Mouse (Mus musculus) testis, adult 2 months (tissue): Measurements from ENCODE around the gene Fam209. TPM values are rescaled to one million over a fixed set of nuclear protein-coding genes. Genes with fewer than 3 reads are reported as not detected.

ENCODE experiments used
- H3K27ac ChIP-seq: fragments of 200-500 bp; 2 replicates; pipeline ENCODE4 v1.5.1; 2012; ENCODE audit warnings: low read depth, low read length; ENCODE audit not compliant: control insufficient read depth, insufficient read depth
- H3K27me3 ChIP-seq: fragments of 200-500 bp; 2 replicates; pipeline ENCODE4 v1.6.1; 2012; ENCODE audit warnings: mild to moderate bottlenecking, low read length, moderate library complexity; ENCODE audit not compliant: control insufficient read depth, insufficient read depth
- H3K36me3 ChIP-seq: fragments of 200-500 bp; 2 replicates; pipeline ENCODE4 v1.6.1; 2012; ENCODE audit warnings: mild to moderate bottlenecking, low read length; ENCODE audit not compliant: control insufficient read depth, insufficient read depth
- H3K4me1 ChIP-seq: fragments of 200-500 bp; 2 replicates; pipeline ENCODE4 v1.6.1; 2012; ENCODE audit warnings: low read length; ENCODE audit not compliant: control insufficient read depth, insufficient read depth
- H3K4me3 ChIP-seq: fragments of 200-500 bp; 2 replicates; pipeline ENCODE4 v1.5.1; 2012; ENCODE audit warnings: low read depth, mild to moderate bottlenecking, low read length, moderate library complexity, mixed read lengths; ENCODE audit not compliant: control insufficient read depth
- CTCF ChIP-seq: fragments of 200-500 bp; IDR thresholded peaks from 2 replicates; pipeline ENCODE4 v1.5.1; 2012; ENCODE audit warnings: low read depth, mild to moderate bottlenecking, inconsistent platforms, low read length, moderate library complexity; ENCODE audit not compliant: control insufficient read depth, insufficient read depth, insufficient replicate concordance
- POLR2A ChIP-seq: fragments of 200-500 bp; IDR thresholded peaks from 2 replicates; pipeline ENCODE4 v1.6.1; 2012; ENCODE audit warnings: low read depth, mild to moderate bottlenecking, inconsistent platforms, low read length, moderate library complexity; ENCODE audit not compliant: control insufficient read depth
- polyA plus RNA-seq: library from polyadenylated mRNA; depleted of rRNA; stranded (reverse); fragments of >200 nt; gene quantifications from 2 replicates; pipeline ENCODE4 v1.2.3, GENCODE M21; 2012; rRNA removed

The Fam209 gene
- 376 and 416 TPM in 2 replicates for polyA plus RNA-seq

GRCm38 (mm10) chr2:172472318-172472717 is at the start of gene Fam209:
Gene Fam209 (plus strand): TSS chr2:172472520.
- peak within 1 kb of the TSS; percentile 65 for H3K27ac ChIP-seq

GRCm38 (mm10) chr2:172430609-172431008 is 41.7 kb upstream of the Fam209 start:
- Histone ChIP-seq H3K36me3 (no peaks in the 10 kb centered on the region), H3K27ac (no peak overlapping the region), H3K4me3 (no peak overlapping the region), H3K27me3 (no peaks in the 10 kb centered on the region), H3K4me1 (no peaks in the 10 kb centered on the region)
- no peak for TF ChIP-seq CTCF
- no peak for TF ChIP-seq POLR2A

More at GRCm38 (mm10) chr2:172472318-172472717, at the start of gene Fam209:
- Histone ChIP-seq H3K36me3 (no peaks in the 10 kb centered on the region), H3K4me1 (no peaks in the 10 kb centered on the region; the same call in 1 of the 2 replicates), H3K4me3 (peak within 1 kb of the TSS; percentile 95), H3K27me3 (no peaks in the 10 kb centered on the region)
- TF ChIP-seq POLR2A (peak; percentile 87; the same call in 1 of the 2 replicates), CTCF (no peak)

GRCm38 (mm10) chr2:172433746-172434145 is 38.6 kb upstream of the Fam209 start:
- TF ChIP-seq POLR2A (no peak), CTCF (no peak)
- Histone ChIP-seq H3K36me3 (no peaks in the 10 kb centered on the region), H3K27ac (no peak overlapping the region), H3K4me1 (no peaks in the 10 kb centered on the region), H3K27me3 (no peaks in the 10 kb centered on the region), H3K4me3 (no peak overlapping the region)

DNA sequence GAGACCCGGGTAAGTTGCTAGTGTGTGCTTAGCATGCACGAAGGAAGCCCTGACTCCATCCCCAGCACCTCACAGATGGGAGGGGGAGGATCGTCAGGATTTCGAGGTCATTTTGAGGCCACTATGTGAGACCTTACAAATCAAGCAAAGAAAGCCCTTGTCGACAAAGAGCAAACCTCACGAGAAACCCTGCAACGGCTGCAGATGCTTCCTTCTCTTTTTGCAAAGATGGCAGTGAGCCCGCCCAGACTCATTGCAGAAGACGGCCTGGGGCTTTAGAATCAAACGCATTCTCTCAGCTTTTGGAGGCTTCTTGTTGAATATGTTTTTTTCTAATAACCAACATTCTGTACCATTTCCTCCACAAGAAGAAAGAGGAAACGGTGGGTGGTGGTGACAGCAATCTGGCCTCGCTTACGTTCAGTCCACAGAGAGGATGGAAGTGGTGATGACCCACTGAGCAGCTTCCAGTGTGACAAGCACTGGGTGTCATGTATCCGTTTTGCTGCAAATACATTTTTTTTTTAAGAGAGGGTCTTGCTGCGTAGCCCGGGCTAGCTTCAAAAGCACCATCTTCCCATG is 34.9 kb upstream of the Fam209 start:
- Histone ChIP-seq H3K27me3 (no peaks in the 10 kb centered on the region), H3K4me1 (peaks cover 5% of the 10 kb centered on the region), H3K4me3 (no peak overlapping the region), H3K27ac (no peak overlapping the region), H3K36me3 (no peaks in the 10 kb centered on the region)
- TF ChIP-seq POLR2A (no peak), CTCF (no peak)

GRCm38 (mm10) chr2:172439843-172440639 is 32.3 kb upstream of the Fam209 start, which contains the start of gene Rtf2:
Gene Rtf2 (plus strand): TSS chr2:172440556.
- H3K4me1 ChIP-seq = peaks cover 5% of the 10 kb centered on the region
- no peak; the same call in none of the 2 replicates for TF ChIP-seq POLR2A
- no peak for TF ChIP-seq CTCF
- no peaks in the 10 kb centered on the region for H3K36me3 ChIP-seq
- peak within 1 kb of the TSS; percentile 89 for H3K27ac ChIP-seq
- no peaks in the 10 kb centered on the region for H3K27me3 ChIP-seq
- peak within 1 kb of the TSS; percentile 96 for H3K4me3 ChIP-seq

GRCm38 (mm10) chr2:172440640-172441005 is 31.7 kb upstream of the Fam209 start:
- TF ChIP-seq CTCF (no peak), POLR2A (no peak)
- H3K27ac ChIP-seq = peak overlapping the region; percentile 81
- H3K4me1 ChIP-seq = peaks cover 5% of the 10 kb centered on the region

DNA sequence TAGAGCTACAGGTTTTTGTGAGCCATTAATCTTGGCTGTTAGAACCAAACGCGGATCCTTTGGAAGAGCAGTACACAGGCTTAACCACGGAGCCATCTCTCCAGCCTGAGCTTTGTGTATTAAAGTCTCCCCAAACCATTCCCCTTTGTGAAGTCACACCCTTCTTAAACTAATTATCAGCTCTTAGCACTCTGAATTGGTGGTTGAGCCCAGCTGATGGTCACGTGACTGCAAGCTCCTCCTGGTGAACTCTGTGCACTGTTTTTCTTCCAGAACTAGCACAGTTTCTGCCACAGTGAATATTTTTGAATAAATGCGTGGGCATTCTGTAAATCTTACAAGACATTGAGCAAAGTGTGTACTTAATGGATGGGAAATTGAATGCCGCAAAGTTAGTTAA is 31.1 kb upstream of the Fam209 start:
- Histone ChIP-seq H3K4me3 (peak overlapping the region; percentile 96), H3K27me3 (no peaks in the 10 kb centered on the region), H3K27ac (peak overlapping the region; percentile 81), H3K36me3 (peaks cover 1% of the 10 kb centered on the region; the same call in 1 of the 2 replicates), H3K4me1 (peaks cover 5% of the 10 kb centered on the region)
- no peak for TF ChIP-seq POLR2A

More at GRCm38 (mm10) chr2:172440640-172441005, 31.7 kb upstream of the Fam209 start:
- H3K36me3 ChIP-seq = no peaks in the 10 kb centered on the region
- H3K27me3 ChIP-seq = no peaks in the 10 kb centered on the region
- H3K4me3 ChIP-seq = peak overlapping the region; percentile 96
